Mouse (Mus musculus): Measurements from ENCODE around the gene Pex7. TPM values are rescaled to one million over a fixed set of nuclear protein-coding genes. Genes with fewer than 3 reads are reported as not detected.

The Pex7 gene
- total and polyA plus RNA-seq, 3 experiments = 15.8 to 22.1 TPM; not detected in 1

DNA sequence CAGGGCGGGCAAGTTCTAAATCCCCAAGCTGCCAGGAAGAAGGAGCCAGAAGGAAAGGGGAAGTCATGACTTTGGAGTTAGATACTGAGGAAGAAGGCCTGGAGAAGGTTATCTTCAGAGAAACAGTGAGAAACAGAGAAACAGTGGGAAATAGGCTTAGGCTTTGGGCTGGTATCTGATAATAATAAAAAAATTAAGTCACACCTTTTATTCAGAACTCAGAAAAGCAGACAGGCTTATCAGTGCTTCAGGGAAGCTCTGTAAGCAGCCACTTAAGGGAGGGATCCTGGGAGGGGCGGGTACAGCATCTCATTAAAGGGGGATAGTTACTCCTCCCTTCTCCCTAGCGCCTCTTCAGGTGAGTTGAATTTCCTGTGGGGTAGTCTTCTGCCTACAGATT, 86.5 kb downstream of the Pex7 start:
- Histone ChIP-seq H3K4me3 (ENCODE audit: control insufficient read depth in 1 of 2, insufficient read depth in 1 of 2, low read depth in 2 of 2, low read length in 2 of 2) (no peak overlapping the region), H3K27ac (ENCODE audit: control insufficient read depth, low read depth, low read length) (no peak overlapping the region), H3K9ac (ENCODE audit: control insufficient read depth, low read depth, low read length, poor library complexity, severe bottlenecking) (no peak overlapping the region), H3K27me3 (ENCODE audit: control insufficient read depth in 1 of 2, insufficient read depth in 2 of 2, low read length in 2 of 2) (no peaks in the 10 kb centered on the region; a peak in 1 of 4 replicates), H3K9me3 (replicated peaks; ENCODE audit: insufficient read depth, low read length) (no peaks in the 10 kb centered on the region), H3K79me2 (ENCODE audit: control insufficient read depth, insufficient read depth, low read length, poor library complexity) (no peaks in the 10 kb centered on the region), H3K36me3 (ENCODE audit: control insufficient read depth in 1 of 2, insufficient read depth in 2 of 2, low read length in 2 of 2) (peaks cover 0 to 4% of the 10 kb centered on the region in 2 experiments; a peak in 2 of 4 replicates), H3K4me1 (ENCODE audit: control insufficient read depth in 1 of 2, insufficient read depth in 2 of 2, low read length in 2 of 2) (peaks cover 0 to 4% of the 10 kb centered on the region in 2 experiments; a peak in 1 of 4 replicates)
- TF ChIP-seq GATA1 (IDR thresholded peaks at IDR 0.05; ENCODE audit: low read depth, low read length) (peak; percentile 51; the same call in 1 of the 2 replicates), ZNF384 (IDR thresholded peaks at IDR 0.05; ENCODE audit: low read depth, low read length) (peak; percentile 54), SIN3A (IDR thresholded peaks at IDR 0.05; ENCODE audit: low read length) (no peak), RCOR1 (IDR thresholded peaks at IDR 0.05; ENCODE audit: low read depth, low read length) (no peak), EP300 (IDR thresholded peaks at IDR 0.05; ENCODE audit: low read depth in 1 of 2, low read length in 2 of 2) (peak; percentile 46 to 52), MYC (IDR thresholded peaks at IDR 0.05; ENCODE audit: low read depth, low read length) (no peak), POLR2AphosphoS5 (IDR thresholded peaks at IDR 0.05; ENCODE audit: borderline replicate concordance, low read depth, low read length) (no peak), MXI1 (IDR thresholded peaks at IDR 0.05; ENCODE audit: low read depth, low read length) (no peak), MAX (IDR thresholded peaks at IDR 0.05; ENCODE audit: low read length) (no peak)
- peak; percentile 50 for DNase-seq (ENCODE audit: low read depth, low spot score)

DNA sequence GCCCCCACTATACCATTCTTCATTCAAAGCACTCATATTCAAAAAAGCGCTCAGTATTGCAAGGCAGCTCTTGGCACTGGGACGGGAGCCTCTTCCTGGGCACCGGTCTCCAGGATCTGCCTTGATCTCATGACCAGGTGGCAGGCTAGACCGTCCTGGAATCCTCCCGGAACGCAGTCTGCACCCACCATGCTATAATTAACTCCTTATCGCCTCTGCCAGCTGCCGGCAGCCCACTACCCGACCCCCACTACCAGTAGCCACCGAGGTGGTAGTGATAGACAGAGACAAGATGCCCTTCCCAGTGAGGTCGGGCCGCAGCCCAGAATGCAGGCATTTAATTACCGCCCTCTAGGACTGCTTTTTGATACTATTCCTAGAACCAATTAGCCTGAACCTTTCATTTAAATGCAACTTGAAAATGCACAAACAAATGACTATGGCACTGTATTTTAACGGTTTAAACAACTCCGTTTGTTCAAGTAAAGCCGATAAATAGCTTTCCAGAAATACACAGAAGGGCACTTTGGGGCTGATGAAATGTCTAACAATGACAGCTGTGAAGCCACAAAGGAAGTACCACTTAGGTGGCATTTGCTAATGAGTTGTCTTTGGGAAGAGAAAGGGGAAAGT, 88.7 kb downstream of the Pex7 start:
- DNase-seq (ENCODE audit: low read depth, low spot score) = no peak
- H3K4me3 ChIP-seq (ENCODE audit: control insufficient read depth in 1 of 2, insufficient read depth in 1 of 2, low read depth in 2 of 2, low read length in 2 of 2) = no peak overlapping the region
- H3K4me1 ChIP-seq (ENCODE audit: control insufficient read depth in 1 of 2, insufficient read depth in 2 of 2, low read length in 2 of 2) = peaks cover 0 to 9% of the 10 kb centered on the region in 2 experiments; a peak in 1 of 4 replicates

DNA sequence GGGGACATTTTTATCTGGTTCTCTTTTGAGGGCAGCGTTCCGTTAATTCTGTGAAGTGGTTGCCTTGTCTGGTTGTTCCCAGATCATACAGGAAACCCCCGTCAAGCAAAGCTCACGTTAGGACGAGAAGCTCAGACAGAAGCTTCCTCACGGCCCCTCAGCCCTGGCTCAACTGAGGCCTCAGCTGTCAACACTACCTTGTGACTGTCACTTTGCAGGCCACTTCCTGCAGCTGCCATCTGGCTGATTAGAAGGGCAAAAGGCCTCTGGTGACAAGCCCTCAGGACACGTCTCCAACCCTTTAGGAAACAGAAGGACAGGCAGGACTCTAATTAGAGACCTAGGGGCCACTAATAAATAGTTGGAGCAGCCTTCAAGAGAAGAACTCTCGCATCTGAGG, 92.1 kb downstream of the Pex7 start:
- H3K79me2 ChIP-seq (ENCODE audit: control insufficient read depth, insufficient read depth, low read length, poor library complexity) = no peaks in the 10 kb centered on the region
- TF ChIP-seq TAL1 (IDR thresholded peaks at IDR 0.05; ENCODE audit: low read length) = peak; percentile 45; the same call in 1 of the 2 replicates
- peak in 1 of 2 experiments; percentile 53; a peak in 2 of 4 replicates for TF ChIP-seq EP300 (IDR thresholded peaks at IDR 0.05; ENCODE audit: low read depth in 1 of 2, low read length in 2 of 2)
- no peak for TF ChIP-seq MYB (IDR thresholded peaks at IDR 0.05; ENCODE audit: low read depth, low read length)
- TF ChIP-seq MXI1 (IDR thresholded peaks at IDR 0.05; ENCODE audit: low read depth, low read length) = no peak
- no peak overlapping the region for H3K9ac ChIP-seq (ENCODE audit: control insufficient read depth, low read depth, low read length, poor library complexity, severe bottlenecking)
- H3K9me3 ChIP-seq (replicated peaks; ENCODE audit: insufficient read depth, low read length) = no peaks in the 10 kb centered on the region
- DNase-seq (ENCODE audit: low read depth, low spot score) = peak; percentile 48
- H3K27me3 ChIP-seq (ENCODE audit: control insufficient read depth in 1 of 2, insufficient read depth in 2 of 2, low read length in 2 of 2) = no peaks in the 10 kb centered on the region
- no peak overlapping the region for H3K4me3 ChIP-seq (ENCODE audit: control insufficient read depth in 1 of 2, insufficient read depth in 1 of 2, low read depth in 2 of 2, low read length in 2 of 2)
- H3K27ac ChIP-seq (ENCODE audit: control insufficient read depth, low read depth, low read length) = no peak overlapping the region
- H3K4me1 ChIP-seq (ENCODE audit: control insufficient read depth in 1 of 2, insufficient read depth in 2 of 2, low read length in 2 of 2) = peaks cover 0 to 4% of the 10 kb centered on the region in 2 experiments; a peak in 1 of 4 replicates
- no peaks in the 10 kb centered on the region for H3K36me3 ChIP-seq (ENCODE audit: control insufficient read depth in 1 of 2, insufficient read depth in 2 of 2, low read length in 2 of 2)

More for the DNA sequence above, 88.7 kb downstream of the Pex7 start:
- no peaks in the 10 kb centered on the region; a peak in 1 of 4 replicates for H3K27me3 ChIP-seq (ENCODE audit: control insufficient read depth in 1 of 2, insufficient read depth in 2 of 2, low read length in 2 of 2)
- no peaks in the 10 kb centered on the region for H3K79me2 ChIP-seq (ENCODE audit: control insufficient read depth, insufficient read depth, low read length, poor library complexity)
- peaks cover 0 to 4% of the 10 kb centered on the region in 2 experiments; a peak in 2 of 4 replicates for H3K36me3 ChIP-seq (ENCODE audit: control insufficient read depth in 1 of 2, insufficient read depth in 2 of 2, low read length in 2 of 2)
- no peak overlapping the region for H3K9ac ChIP-seq (ENCODE audit: control insufficient read depth, low read depth, low read length, poor library complexity, severe bottlenecking)
- TF ChIP-seq NELFE (IDR thresholded peaks at IDR 0.05; ENCODE audit: low read depth, low read length) = no peak
- TF ChIP-seq MAZ (IDR thresholded peaks at IDR 0.05; ENCODE audit: low read depth, low read length) = no peak
- TF ChIP-seq ETS1 (IDR thresholded peaks at IDR 0.05; ENCODE audit: low read depth, low read length) = no peak
- no peak for TF ChIP-seq ELF1 (IDR thresholded peaks at IDR 0.05; ENCODE audit: low read depth, low read length)
- no peak for TF ChIP-seq TCF12 (IDR thresholded peaks at IDR 0.05; ENCODE audit: low read depth, low read length)
- TF ChIP-seq EP300 (IDR thresholded peaks at IDR 0.05; ENCODE audit: low read depth in 1 of 2, low read length in 2 of 2) = no peak
- no peak for TF ChIP-seq GATA1 (IDR thresholded peaks at IDR 0.05; ENCODE audit: low read depth, low read length)
- TF ChIP-seq POLR2AphosphoS2 (IDR thresholded peaks at IDR 0.05; ENCODE audit: low read length) = no peak
- TF ChIP-seq GABPA (IDR thresholded peaks at IDR 0.05; ENCODE audit: low read depth, low read length) = no peak
- no peaks in the 10 kb centered on the region for H3K9me3 ChIP-seq (replicated peaks; ENCODE audit: insufficient read depth, low read length)
- no peak overlapping the region for H3K27ac ChIP-seq (ENCODE audit: control insufficient read depth, low read depth, low read length)
